Mouse (Mus musculus) limb, embryonic 14.5 days (tissue): ENCODE data around the gene Gm5617. TPM values are rescaled to one million over a fixed set of nuclear protein-coding genes. Genes with fewer than 3 reads are reported as not detected.

Experiments used
- ATAC-seq: fragments of 200-750 bp; cut with Nextera tagmentation; 2 replicates; pipeline ENCODE4 v1.8.0; 2017; ENCODE audit warnings: low read depth, moderate number of reproducible peaks, moderate TSS enrichment; ENCODE audit not compliant: low FRiP score
- DNase-seq: peaks from one replicate; pipeline ENCODE4 v3.0.0-alpha.2; 2015; ENCODE audit warnings: low spot score
- H3K27ac ChIP-seq: fragments of 300-500 bp; sonication (generic); replicated peaks from 2 replicates; pipeline ENCODE4 v1.5.1; 2014; ENCODE audit warnings: low read depth, mild to moderate bottlenecking, low read length, moderate library complexity, mixed read lengths
- H3K27me3 ChIP-seq: fragments of 300-500 bp; sonication (generic); 2 replicates; pipeline ENCODE4 v1.6.1; 2014; ENCODE audit warnings: low read length, mixed read lengths; ENCODE audit not compliant: control insufficient read depth, insufficient read depth
- H3K36me3 ChIP-seq: fragments of 300-500 bp; sonication (generic); 2 replicates; pipeline ENCODE4 v1.6.1; 2014; ENCODE audit warnings: mild to moderate bottlenecking, low read length, moderate library complexity, mixed read lengths; ENCODE audit not compliant: control insufficient read depth, insufficient read depth
- H3K4me1 ChIP-seq: fragments of 300-500 bp; sonication (generic); 2 replicates; pipeline ENCODE4 v1.6.1; 2014; ENCODE audit warnings: antibody characterized with exemption, low read length, mixed read lengths; ENCODE audit not compliant: control insufficient read depth, insufficient read depth
- H3K4me2 ChIP-seq: fragments of 300-500 bp; sonication (generic); replicated peaks from 2 replicates; pipeline ENCODE4 v1.6.1; 2014; ENCODE audit warnings: low read depth, mild to moderate bottlenecking, low read length, moderate library complexity; ENCODE audit not compliant: severe bottlenecking
- H3K4me3 ChIP-seq: fragments of 300-500 bp; sonication (generic); replicated peaks from 2 replicates; pipeline ENCODE4 v1.5.1; 2014; ENCODE audit warnings: low read length
- H3K9ac ChIP-seq: fragments of 300-500 bp; sonication (generic); 2 replicates; pipeline ENCODE4 v1.6.1; 2014; ENCODE audit warnings: mild to moderate bottlenecking, low read depth, low read length, moderate library complexity; ENCODE audit not compliant: severe bottlenecking
- H3K9me3 ChIP-seq: fragments of 300-500 bp; sonication (generic); 2 replicates; pipeline ENCODE4 v1.6.1; 2016; ENCODE audit warnings: low read length; ENCODE audit not compliant: control insufficient read depth
- POLR2A ChIP-seq: fragments of 200-500 bp; IDR thresholded peaks from 2 replicates; pipeline ENCODE4 v1.8.0; 2012; ENCODE audit warnings: inconsistent platforms, mild to moderate bottlenecking, moderate library complexity, borderline replicate concordance; ENCODE audit not compliant: insufficient read depth, insufficient read length; ENCODE audit errors: extremely low read depth
- WGBS: fragments of 180-500 bp; shearing (Covaris S2); extraction: QIAGEN DNeasy Blood & Tissue Kit; methylation state at CpG from one replicate; pipeline ENCODE4 v1.1.7; 2014; 5-methylcytosine and 5-hydroxymethylcytosine counted together
- microRNA-seq: library from miRNA; unstranded; fragments of <30 nt; microRNA quantifications from one replicate; pipeline ENCODE4, GENCODE M21; 2016
- polyA plus RNA-seq, 2 experiments: library from polyadenylated mRNA; depleted of rRNA in 1 of 2; stranded (reverse) in 1 of 2; unstranded in 1 of 2; fragments of >200 nt; fragmentation: Nextera tagmentation in 1 of 2; extraction: Ambion mirVana in 1 of 2; gene quantifications; 2 replicates each; pipeline versions ENCODE4 v1.2.1 to v1.2.3; 2012 to 2014

Gene Gm5617
- polyA plus RNA-seq, 2 experiments = 21.6 to 39.8 TPM

- no peaks in the 10 kb centered on the region for H3K36me3 ChIP-seq
- H3K9ac ChIP-seq = peak overlapping the region; percentile 37; the same call in 1 of the 2 replicates
- peak overlapping the region; percentile 23 for H3K4me3 ChIP-seq
- peak; percentile 3 for DNase-seq
- no peaks in the 10 kb centered on the region for H3K27me3 ChIP-seq
- H3K9me3 ChIP-seq = peaks cover 9% of the 10 kb centered on the region; the same call in 1 of the 2 replicates
- no peak for TF ChIP-seq POLR2A
- ATAC-seq = no peak
- H3K4me1 ChIP-seq = peaks cover 8% of the 10 kb centered on the region; the same call in 1 of the 2 replicates
- WGBS = 10% methylated on average over 12 of the region's 12 CpGs
- no peak overlapping the region for H3K27ac ChIP-seq
- H3K4me2 ChIP-seq = peak overlapping the region; percentile 44
Measured at GRCm38 (mm10) chr9:48538688-48539087, 43.4 kb downstream of the Gm5617 start.

Small RNAs within 50 kb of the gene (microRNA-seq; reads per million reads assigned to microRNA genes)
- not detected for gene Gm23653

Other genes starting within 250 kb of the Gm5617 start
- 2.0 TPM in 2 replicates for gene Nxpe2, start 142.0 kb upstream of the Gm5617 start, polyA plus RNA-seq (2012; rRNA removed)
- 1.4 and 2.4 TPM in 2 replicates for gene Nxpe2, start 142.0 kb upstream of the Gm5617 start, polyA plus RNA-seq (2014; fragmentation: Nextera tagmentation; extraction: Ambion mirVana)
- gene Rexo2, start 14.8 kb upstream of the Gm5617 start, polyA plus RNA-seq (2012; rRNA removed) = 105 and 119 TPM in 2 replicates
- gene Rexo2, start 14.8 kb upstream of the Gm5617 start, polyA plus RNA-seq (2014; fragmentation: Nextera tagmentation; extraction: Ambion mirVana) = 101 and 111 TPM in 2 replicates
- 51.5 and 54.7 TPM in 2 replicates for gene Rbm7, start 143 bp upstream of the Gm5617 start, polyA plus RNA-seq (2012; rRNA removed)
- gene Rbm7, start 143 bp upstream of the Gm5617 start, polyA plus RNA-seq (2014; fragmentation: Nextera tagmentation; extraction: Ambion mirVana) = 115 and 122 TPM in 2 replicates
- 2.9 and 3.1 TPM in 2 replicates for gene Nnmt, start 109.7 kb downstream of the Gm5617 start, polyA plus RNA-seq (2012; rRNA removed)
- 11.2 and 13.4 TPM in 2 replicates for gene Nnmt, start 109.7 kb downstream of the Gm5617 start, polyA plus RNA-seq (2014; fragmentation: Nextera tagmentation; extraction: Ambion mirVana)